Mouse (Mus musculus) lung, embryonic 14.5 days (tissue): ENCODE measurements around the gene Esrrb. TPM values are rescaled to one million over a fixed set of nuclear protein-coding genes. Genes with fewer than 3 reads are reported as not detected.

ENCODE experiments used
- ATAC-seq: fragments of 200-750 bp; cut with Nextera tagmentation; 2 replicates; pipeline ENCODE4 v1.8.0; 2017; ENCODE audit warnings: mild to moderate bottlenecking, moderate TSS enrichment, moderate library complexity; ENCODE audit not compliant: insufficient read depth
- DNase-seq: peaks from one replicate; pipeline ENCODE4 v3.0.0-alpha.2; 2015
- H3K27ac ChIP-seq: fragments of 300-500 bp; sonication (generic); 2 replicates; pipeline ENCODE4 v1.5.1; 2014; ENCODE audit warnings: low read depth, mild to moderate bottlenecking, moderate library complexity
- H3K27me3 ChIP-seq: fragments of 300-500 bp; sonication (generic); 2 replicates; pipeline ENCODE4 v1.6.1; 2014; ENCODE audit warnings: low read length, control low read depth; ENCODE audit not compliant: insufficient read depth
- H3K36me3 ChIP-seq: fragments of 300-500 bp; sonication (generic); 2 replicates; pipeline ENCODE4 v1.6.1; 2014; ENCODE audit warnings: control low read depth; ENCODE audit not compliant: insufficient read depth
- H3K4me1 ChIP-seq: fragments of 300-500 bp; sonication (generic); 2 replicates; pipeline ENCODE4 v1.6.1; 2014; ENCODE audit warnings: antibody characterized with exemption, control low read depth; ENCODE audit not compliant: insufficient read depth
- H3K4me2 ChIP-seq: fragments of 300-500 bp; sonication (generic); 2 replicates; pipeline ENCODE4 v1.6.1; 2014; ENCODE audit warnings: mild to moderate bottlenecking
- H3K4me3 ChIP-seq: fragments of 300-500 bp; sonication (generic); 2 replicates; pipeline ENCODE4 v1.5.1; 2014; ENCODE audit warnings: low read depth, low read length
- H3K9ac ChIP-seq: fragments of 300-500 bp; sonication (generic); 2 replicates; pipeline ENCODE4 v1.6.1; 2014
- H3K9me3 ChIP-seq: fragments of 300-500 bp; sonication (generic); 2 replicates; pipeline ENCODE4 v1.6.1; 2016; ENCODE audit warnings: low read depth, low read length, control low read depth
- CTCF ChIP-seq: IDR thresholded peaks from 2 replicates; pipeline ENCODE4 v1.5.1; 2016; ENCODE audit warnings: antibody characterized with exemption, low read depth
- WGBS: fragments of 180-500 bp; shearing (Covaris S2); extraction: QIAGEN DNeasy Blood & Tissue Kit; methylation state at CpG from one replicate; pipeline ENCODE4 v1.1.7; 2014; 5-methylcytosine and 5-hydroxymethylcytosine counted together
- polyA plus RNA-seq: library from polyadenylated mRNA; unstranded; fragments of >200 nt; fragmentation: Nextera tagmentation; extraction: Ambion mirVana; gene quantifications from 2 replicates; pipeline ENCODE4 v1.2.1, GENCODE M21; 2014

Gene Esrrb
- polyA plus RNA-seq, 1 experiment from 2014 or later = 0.17 TPM

DNA sequence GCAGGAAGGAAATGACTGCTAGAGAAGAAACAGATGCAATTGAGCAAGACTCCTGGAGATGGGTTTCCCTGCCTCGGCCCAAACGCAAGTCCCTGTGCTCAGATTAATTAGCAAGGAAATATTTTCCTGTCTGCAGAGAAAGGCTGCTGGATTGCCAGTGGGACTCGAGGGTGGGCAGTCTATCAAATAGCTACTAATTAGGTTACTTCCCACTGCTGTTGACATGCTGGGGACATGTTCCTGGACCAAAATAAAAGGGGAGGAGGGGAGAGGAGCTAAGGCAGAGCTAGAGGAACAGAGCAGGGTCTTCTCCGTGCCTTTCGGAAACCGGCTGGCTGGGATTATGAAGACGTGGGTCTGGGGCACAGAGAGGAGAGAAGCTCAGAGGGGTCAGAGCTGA lies 24.0 kb upstream of the Esrrb start:
- no peaks in the 10 kb centered on the region for H3K4me1 ChIP-seq
- TF ChIP-seq CTCF = no peak
- ATAC-seq (no peak), DNase-seq (peak; percentile 7)
- H3K36me3 ChIP-seq = no peaks in the 10 kb centered on the region
- no peaks in the 10 kb centered on the region for H3K27me3 ChIP-seq
- WGBS = 44% methylated on average over 7 of the region's 7 CpGs
- H3K4me3 ChIP-seq = no peak overlapping the region
- H3K9me3 ChIP-seq = no peaks in the 10 kb centered on the region
- no peak overlapping the region for H3K27ac ChIP-seq
- H3K4me2 ChIP-seq = no peak overlapping the region
- no peak overlapping the region for H3K9ac ChIP-seq

GRCm38 (mm10) chr12:86349477-86349876 lies 11.4 kb upstream of the Esrrb start:
- Histone ChIP-seq H3K36me3 (no peaks in the 10 kb centered on the region), H3K9ac (no peak overlapping the region), H3K4me3 (no peak overlapping the region), H3K4me1 (no peaks in the 10 kb centered on the region), H3K4me2 (no peak overlapping the region), H3K27ac (no peak overlapping the region), H3K27me3 (0 out of 2 replicates have a peak, but pooled peaks cover 4% of the 10 kb centered on the region), H3K9me3 (no peaks in the 10 kb centered on the region)
- ATAC-seq = no peak
- WGBS = 80% methylated on average over 8 of the region's 8 CpGs
- no peak for DNase-seq
- no peak for TF ChIP-seq CTCF

DNA sequence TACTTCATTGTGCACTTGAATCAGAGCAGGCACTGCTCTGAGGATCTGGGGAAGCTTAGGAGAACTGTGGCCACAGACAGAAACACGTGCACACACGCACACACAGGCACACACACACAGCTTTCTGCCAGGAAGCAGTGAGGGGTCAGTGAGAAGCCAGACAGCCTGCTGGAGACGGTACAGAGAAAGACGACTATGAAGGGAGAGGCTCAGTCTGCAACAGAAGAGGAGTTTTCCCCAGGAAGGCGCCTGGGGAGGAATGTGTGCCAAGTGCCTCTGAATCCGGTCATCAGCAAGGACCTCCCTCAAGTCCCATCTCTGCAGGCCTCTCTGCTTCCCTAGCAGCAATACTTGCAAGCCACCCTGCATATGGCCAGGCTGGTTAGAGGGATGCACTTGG lies 1.5 kb upstream of the Esrrb start:
- DNase-seq (peak; percentile 50), ATAC-seq (no peak)
- Histone ChIP-seq H3K36me3 (no peaks in the 10 kb centered on the region), H3K4me3 (no peak overlapping the region), H3K4me1 (no peaks in the 10 kb centered on the region; the same call in 1 of the 2 replicates), H3K27me3 (no peaks in the 10 kb centered on the region), H3K9ac (no peak overlapping the region), H3K27ac (no peak overlapping the region), H3K4me2 (no peak overlapping the region), H3K9me3 (no peaks in the 10 kb centered on the region)
- WGBS = 18% methylated on average over 6 of the region's 6 CpGs
- no peak for TF ChIP-seq CTCF

GRCm38 (mm10) chr12:86359873-86360272 lies 1.0 kb upstream of the Esrrb start:
- no peaks in the 10 kb centered on the region for H3K36me3 ChIP-seq
- no peak for ATAC-seq
- no peaks in the 10 kb centered on the region for H3K27me3 ChIP-seq
- no peak overlapping the region for H3K4me2 ChIP-seq
- H3K9ac ChIP-seq = no peak overlapping the region
- no peak overlapping the region for H3K27ac ChIP-seq
- DNase-seq = peak; percentile 50
- WGBS = 57% methylated on average over 8 of the region's 8 CpGs
- no peak overlapping the region for H3K4me3 ChIP-seq
- H3K9me3 ChIP-seq = no peaks in the 10 kb centered on the region
- H3K4me1 ChIP-seq = no peaks in the 10 kb centered on the region; the same call in 1 of the 2 replicates
- no peak for TF ChIP-seq CTCF

GRCm38 (mm10) chr12:86364285-86364684 lies 3.4 kb downstream of the Esrrb start:
- 12% methylated on average over 5 of the region's 5 CpGs for WGBS
- ATAC-seq = no peak

DNA sequence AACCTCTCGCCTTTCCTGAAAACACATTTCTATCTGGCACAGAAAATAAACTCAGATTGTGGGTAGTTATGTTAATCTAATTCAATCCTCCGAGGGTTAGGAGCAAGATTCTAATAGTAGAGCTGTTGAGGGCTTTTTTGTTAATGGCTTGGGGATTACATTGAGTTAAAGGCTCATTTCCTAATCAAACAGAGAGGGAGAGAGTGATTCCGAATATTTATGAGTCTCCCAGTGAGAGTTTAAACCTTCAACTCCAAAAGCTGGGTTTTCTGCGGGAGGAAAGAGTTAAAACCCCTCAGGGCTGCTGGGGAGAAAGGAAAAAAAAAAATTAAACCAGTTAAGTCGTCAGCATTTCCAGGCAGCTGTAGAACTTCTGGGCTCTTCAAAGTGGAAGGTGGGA lies 3.8 kb downstream of the Esrrb start:
- Histone ChIP-seq H3K36me3 (no peaks in the 10 kb centered on the region), H3K27me3 (no peaks in the 10 kb centered on the region), H3K9ac (no peak overlapping the region), H3K27ac (no peak overlapping the region), H3K4me1 (peaks cover 5% of the 10 kb centered on the region; the same call in 1 of the 2 replicates), H3K4me3 (no peak overlapping the region), H3K9me3 (no peaks in the 10 kb centered on the region), H3K4me2 (no peak overlapping the region)
- WGBS = 9% methylated on average over 5 of the region's 5 CpGs
- ATAC-seq (no peak), DNase-seq (no peak)
- TF ChIP-seq CTCF = no peak

More at GRCm38 (mm10) chr12:86364285-86364684, 3.4 kb downstream of the Esrrb start:
- Histone ChIP-seq H3K27me3 (no peaks in the 10 kb centered on the region), H3K36me3 (no peaks in the 10 kb centered on the region), H3K9ac (no peak overlapping the region), H3K4me2 (no peak overlapping the region), H3K4me1 (peaks cover 5% of the 10 kb centered on the region; the same call in 1 of the 2 replicates), H3K27ac (no peak overlapping the region), H3K4me3 (no peak overlapping the region), H3K9me3 (no peaks in the 10 kb centered on the region)
- peak; percentile 4 for DNase-seq
- no peak for TF ChIP-seq CTCF

- Histone ChIP-seq H3K36me3 (no peaks in the 10 kb centered on the region), H3K4me1 (no peaks in the 10 kb centered on the region), H3K27me3 (no peaks in the 10 kb centered on the region), H3K9ac (no peak overlapping the region), H3K4me3 (no peak overlapping the region), H3K9me3 (no peaks in the 10 kb centered on the region), H3K4me2 (no peak overlapping the region), H3K27ac (no peak overlapping the region)
- DNase-seq (no peak), ATAC-seq (no peak)
- WGBS = 85% methylated on average over 17 of the region's 17 CpGs
- no peak for TF ChIP-seq CTCF
Measured at GRCm38 (mm10) chr12:86370611-86371383, 9.9 kb downstream of the Esrrb start.
